Mouse (Mus musculus): ENCODE results near the gene Ms4a15.

DNA sequence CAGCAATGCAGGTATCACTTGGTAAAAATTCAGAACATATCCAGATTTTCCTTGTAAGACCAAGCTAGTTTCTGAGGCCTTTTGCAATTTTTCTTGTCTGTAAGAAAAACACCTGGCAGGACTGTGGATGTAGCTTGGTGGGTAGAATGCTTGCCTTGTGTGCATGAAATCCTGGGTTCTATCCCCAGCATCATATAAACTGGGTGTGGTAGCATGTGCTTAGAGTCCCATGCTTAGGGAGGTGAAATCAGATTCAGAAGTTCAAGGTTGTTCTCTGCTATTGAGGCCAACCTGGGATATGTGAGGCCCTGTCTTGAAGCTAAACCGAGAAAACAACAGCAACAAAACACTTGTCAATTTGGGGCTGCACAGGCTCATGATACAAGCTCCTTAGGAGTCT is 22.9 kb upstream of the Ms4a15 start:
- TF ChIP-seq CTCF (IDR thresholded peaks at IDR 0.05) (no peak), POLR2A (IDR thresholded peaks at IDR 0.05; ENCODE audit: insufficient read depth, low read depth, low read length) (no peak), EP300 (IDR thresholded peaks at IDR 0.05; ENCODE audit: insufficient read depth, low read depth, low read length) (no peak)

Measured in heart, adult 2 months (tissue).